Mouse (Mus musculus): Measurements from ENCODE around the gene AY358078. TPM values are rescaled to one million over a fixed set of nuclear protein-coding genes. Genes with fewer than 3 reads are reported as not detected.
"Not testable (repeated sequence)": the region's sequence is repeated elsewhere in the genome, so short reads cannot be mapped to it uniquely, and the experiment has no call there.

The AY358078 gene
- total RNA-seq (2022): not detected

GRCm38 (mm10) chr14:51799746-51800145 is at the start of gene AY358078:
Gene AY358078 (plus strand): TSS chr14:51800046.
- DNase-seq (ENCODE audit: low spot score in 2 of 2): no peak

- DNase-seq (ENCODE audit: low spot score in 2 of 2): no peak
Measured at GRCm38 (mm10) chr14:51755944-51756343, 43.9 kb upstream of the AY358078 start.

- DNase-seq (ENCODE audit: low spot score in 2 of 2): not testable (repeated sequence)
Measured at GRCm38 (mm10) chr14:51771378-51771777, 28.5 kb upstream of the AY358078 start.

- DNase-seq (ENCODE audit: low spot score in 2 of 2): no peak
Measured at GRCm38 (mm10) chr14:51773490-51773889, 26.4 kb upstream of the AY358078 start, which contains the start of gene Ang4. Gene Ang4 (minus strand): TSS chr14:51773590.

GRCm38 (mm10) chr14:51777791-51778190 is 22.1 kb upstream of the AY358078 start:
- DNase-seq (ENCODE audit: low spot score in 2 of 2): no peak

GRCm38 (mm10) chr14:51778865-51779481 is 20.9 kb upstream of the AY358078 start:
- no peak for DNase-seq (ENCODE audit: low spot score in 2 of 2)

- no peak for DNase-seq (ENCODE audit: low spot score in 2 of 2)
Measured at GRCm38 (mm10) chr14:51786335-51786734, 13.5 kb upstream of the AY358078 start.

- no peak for DNase-seq (ENCODE audit: low spot score in 2 of 2)
Measured at GRCm38 (mm10) chr14:51787061-51787460, 12.8 kb upstream of the AY358078 start.

GRCm38 (mm10) chr14:51789196-51789595 is 10.7 kb upstream of the AY358078 start:
- DNase-seq (ENCODE audit: low spot score in 2 of 2): no peak

- no peak for DNase-seq (ENCODE audit: low spot score in 2 of 2)
Measured at GRCm38 (mm10) chr14:51794106-51794505, 5.7 kb upstream of the AY358078 start.

- DNase-seq (ENCODE audit: low spot score in 2 of 2): no peak
Measured at GRCm38 (mm10) chr14:51826625-51827024, 26.8 kb downstream of the AY358078 start.

- DNase-seq (ENCODE audit: low spot score in 2 of 2): not testable (repeated sequence)
Measured at GRCm38 (mm10) chr14:51827842-51828241, 28.0 kb downstream of the AY358078 start.

GRCm38 (mm10) chr14:51829188-51829587 is 29.3 kb downstream of the AY358078 start:
- DNase-seq (ENCODE audit: low spot score in 2 of 2): no peak

GRCm38 (mm10) chr14:51838480-51838879 is 38.6 kb downstream of the AY358078 start:
- DNase-seq (ENCODE audit: low spot score in 2 of 2): not testable (repeated sequence)

- no peak for DNase-seq (ENCODE audit: low spot score in 2 of 2)
Measured at GRCm38 (mm10) chr14:51842250-51842649, 42.4 kb downstream of the AY358078 start.

GRCm38 (mm10) chr14:51842781-51843180 is 42.9 kb downstream of the AY358078 start:
- no peak for DNase-seq (ENCODE audit: low spot score in 2 of 2)

GRCm38 (mm10) chr14:51843882-51844281 is 44.0 kb downstream of the AY358078 start:
- no peak for DNase-seq (ENCODE audit: low spot score in 2 of 2)

- no peak for DNase-seq (ENCODE audit: low spot score in 2 of 2)
Measured at GRCm38 (mm10) chr14:51846566-51846965, 46.7 kb downstream of the AY358078 start.

GRCm38 (mm10) chr14:51851006-51851405 is 51.2 kb downstream of the AY358078 start:
- not testable (repeated sequence) for DNase-seq (ENCODE audit: low spot score in 2 of 2)

GRCm38 (mm10) chr14:51853399-51853798 is 53.6 kb downstream of the AY358078 start, which contains the start of gene Ear6:
Gene Ear6 (plus strand): TSS chr14:51853699.
- no peak for DNase-seq (ENCODE audit: low spot score in 2 of 2)

- not testable (repeated sequence) for DNase-seq (ENCODE audit: low spot score in 2 of 2)
Measured at GRCm38 (mm10) chr14:51855280-51855679, 55.4 kb downstream of the AY358078 start.

GRCm38 (mm10) chr14:51863603-51864002 is 63.8 kb downstream of the AY358078 start:
- DNase-seq (ENCODE audit: low spot score in 2 of 2): not testable (repeated sequence)

GRCm38 (mm10) chr14:51870756-51871155 is 70.9 kb downstream of the AY358078 start:
- DNase-seq (ENCODE audit: low spot score in 2 of 2): no peak
